Mouse (Mus musculus) embryonic facial prominence, embryonic 11.5 days (tissue): ENCODE measurements around the gene Adrb1. TPM values are rescaled to one million over a fixed set of nuclear protein-coding genes. Genes with fewer than 3 reads are reported as not detected.

Experiments
- ATAC-seq: fragments of 200-750 bp; cut with Nextera tagmentation; replicated peaks from 2 replicates; pipeline ENCODE4 v1.8.0; 2017; ENCODE audit warnings: low read depth; ENCODE audit not compliant: insufficient number of reproducible peaks, low FRiP score, low TSS enrichment
- DNase-seq: peaks from one replicate; pipeline ENCODE4 v3.0.0-alpha.2; 2015; ENCODE audit warnings: low spot score
- H3K27ac ChIP-seq: fragments of 300-500 bp; sonication (generic); replicated peaks from 2 replicates; pipeline ENCODE4 v1.5.1; 2014; ENCODE audit warnings: mild to moderate bottlenecking, low read depth, low read length, control low read depth
- H3K27me3 ChIP-seq: fragments of 300-500 bp; sonication (generic); 2 replicates; pipeline ENCODE4 v1.6.1; 2014; ENCODE audit warnings: mild to moderate bottlenecking, low read length, moderate library complexity, mixed read lengths; ENCODE audit not compliant: control insufficient read depth, insufficient read depth
- H3K36me3 ChIP-seq: fragments of 300-500 bp; sonication (generic); replicated peaks from 2 replicates; pipeline ENCODE4 v1.6.1; 2014; ENCODE audit warnings: low read depth, mild to moderate bottlenecking, low read length, moderate library complexity, mixed read lengths; ENCODE audit not compliant: control insufficient read depth, insufficient read depth
- H3K4me1 ChIP-seq: fragments of 300-500 bp; sonication (generic); 2 replicates; pipeline ENCODE4 v1.6.1; 2014; ENCODE audit warnings: low read length, mixed read lengths; ENCODE audit not compliant: control insufficient read depth, insufficient read depth
- H3K4me2 ChIP-seq: fragments of 300-500 bp; sonication (generic); 2 replicates; pipeline ENCODE4 v1.6.1; 2014; ENCODE audit warnings: low read depth, mild to moderate bottlenecking, control low read depth, low read length, moderate library complexity
- H3K4me3 ChIP-seq: fragments of 300-500 bp; sonication (generic); 2 replicates; pipeline ENCODE4 v1.5.1; 2014; ENCODE audit warnings: low read depth, low read length, control low read depth
- H3K9ac ChIP-seq: fragments of 300-500 bp; sonication (generic); replicated peaks from 2 replicates; pipeline ENCODE4 v1.6.1; 2014; ENCODE audit warnings: mild to moderate bottlenecking, control low read depth, low read length
- H3K9me3 ChIP-seq: fragments of 300-500 bp; sonication (generic); replicated peaks from 2 replicates; pipeline ENCODE4 v1.6.1; 2016; ENCODE audit warnings: mild to moderate bottlenecking, low read length, inconsistent platforms, mixed read lengths; ENCODE audit not compliant: control insufficient read depth
- WGBS: fragments of 180-500 bp; shearing (Covaris S2); extraction: QIAGEN DNeasy Blood & Tissue Kit; methylation state at CpG from one replicate; pipeline ENCODE4 v1.1.7; 2014; 5-methylcytosine and 5-hydroxymethylcytosine counted together
- polyA plus RNA-seq: library from polyadenylated mRNA; unstranded; fragments of >200 nt; fragmentation: Nextera tagmentation; extraction: Ambion mirVana; gene quantifications from 2 replicates; pipeline ENCODE4 v1.2.1, GENCODE M21; 2014

The Adrb1 gene
- polyA plus RNA-seq, 1 experiment from 2014 or later: 0.42 TPM

DNA sequence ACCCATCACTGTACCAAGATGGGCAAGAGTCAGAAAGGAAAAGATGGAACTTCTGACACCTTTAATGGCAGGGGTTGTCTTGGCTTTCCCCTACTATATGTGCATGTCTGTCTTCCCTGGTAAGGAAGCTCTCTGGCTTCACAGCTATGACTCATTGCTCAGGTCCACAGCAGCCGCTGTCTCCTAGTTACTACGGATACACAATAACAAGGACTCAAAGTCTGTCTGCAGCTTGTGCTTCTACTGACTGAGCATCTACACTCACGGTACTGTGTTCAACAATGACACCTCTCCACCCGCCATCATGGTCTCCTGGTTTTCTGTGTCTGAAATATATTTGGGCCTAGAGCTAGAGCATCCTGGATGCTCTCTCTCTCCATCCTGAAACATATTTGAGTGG is 37.7 kb downstream of the Adrb1 start:
- Histone ChIP-seq H3K9me3 (no peaks in the 10 kb centered on the region), H3K27ac (no peak overlapping the region), H3K27me3 (no peaks in the 10 kb centered on the region), H3K36me3 (no peaks in the 10 kb centered on the region), H3K4me2 (no peak overlapping the region), H3K4me1 (no peaks in the 10 kb centered on the region), H3K4me3 (no peak overlapping the region), H3K9ac (no peak overlapping the region)
- no peak for DNase-seq
- 96% methylated on average over 4 of the region's 4 CpGs for WGBS
- no peak for ATAC-seq

- Histone ChIP-seq H3K4me2 (no peak overlapping the region), H3K4me3 (no peak overlapping the region), H3K27me3 (no peaks in the 10 kb centered on the region), H3K9ac (no peak overlapping the region), H3K4me1 (no peaks in the 10 kb centered on the region), H3K9me3 (no peaks in the 10 kb centered on the region), H3K36me3 (no peaks in the 10 kb centered on the region), H3K27ac (no peak overlapping the region)
- DNase-seq: no peak
- WGBS: 87% methylated on average over 8 of the region's 8 CpGs
- no peak for ATAC-seq
Observed at GRCm38 (mm10) chr19:56760306-56760940, 38.4 kb downstream of the Adrb1 start.

DNA sequence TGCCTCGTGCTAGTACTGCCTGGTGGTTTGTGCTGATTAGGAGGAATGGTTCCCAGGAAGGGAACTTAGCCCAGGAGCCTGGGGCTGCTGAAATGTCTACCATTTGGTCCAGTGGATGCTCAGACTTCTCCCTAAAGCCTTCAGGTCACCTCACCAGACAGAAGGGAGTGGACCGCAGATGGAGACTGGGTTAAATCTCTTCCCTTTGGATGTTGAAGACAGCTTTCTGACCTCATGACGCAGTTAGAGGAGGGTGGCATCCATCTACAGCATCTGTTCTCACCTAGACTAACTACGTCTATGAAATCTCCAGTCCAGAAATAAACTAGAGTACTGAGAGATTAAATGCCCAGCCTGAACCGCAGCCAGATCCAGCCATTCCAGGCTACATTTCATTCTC is 39.1 kb downstream of the Adrb1 start:
- no peak overlapping the region for H3K9ac ChIP-seq
- H3K27ac ChIP-seq: no peak overlapping the region
- H3K4me3 ChIP-seq: no peak overlapping the region
- no peaks in the 10 kb centered on the region for H3K36me3 ChIP-seq
- ATAC-seq: no peak
- DNase-seq: no peak
- H3K4me2 ChIP-seq: no peak overlapping the region
- H3K4me1 ChIP-seq: no peaks in the 10 kb centered on the region
- WGBS: 91% methylated on average over 5 of the region's 5 CpGs
- no peaks in the 10 kb centered on the region for H3K9me3 ChIP-seq
- no peaks in the 10 kb centered on the region for H3K27me3 ChIP-seq

DNA sequence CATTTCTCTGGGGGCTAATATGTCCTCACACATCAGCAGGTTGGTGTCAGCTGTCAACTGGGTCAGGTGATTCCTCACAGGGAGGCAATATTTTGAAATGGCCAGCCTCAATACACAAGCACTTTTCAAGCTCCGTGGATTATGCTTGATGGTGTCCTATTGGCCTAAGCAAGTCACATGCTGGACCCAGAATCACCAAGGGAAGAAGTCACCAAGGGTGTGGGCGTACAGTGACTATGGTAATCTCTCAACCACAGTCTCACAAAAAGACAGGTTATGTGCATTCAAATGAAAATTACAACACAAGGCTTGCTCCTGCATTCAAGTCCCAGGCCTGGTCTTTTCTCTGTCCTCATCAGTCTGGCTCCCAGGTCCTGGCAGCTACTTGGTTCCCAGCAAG is 39.7 kb downstream of the Adrb1 start:
- no peak overlapping the region for H3K27ac ChIP-seq
- no peaks in the 10 kb centered on the region for H3K9me3 ChIP-seq
- no peak overlapping the region for H3K4me3 ChIP-seq
- DNase-seq (no peak), ATAC-seq (no peak)
- WGBS: 95% methylated on average over 2 of the region's 2 CpGs
- no peaks in the 10 kb centered on the region for H3K4me1 ChIP-seq
- H3K36me3 ChIP-seq: no peaks in the 10 kb centered on the region
- H3K9ac ChIP-seq: no peak overlapping the region
- no peaks in the 10 kb centered on the region for H3K27me3 ChIP-seq
- H3K4me2 ChIP-seq: no peak overlapping the region

DNA sequence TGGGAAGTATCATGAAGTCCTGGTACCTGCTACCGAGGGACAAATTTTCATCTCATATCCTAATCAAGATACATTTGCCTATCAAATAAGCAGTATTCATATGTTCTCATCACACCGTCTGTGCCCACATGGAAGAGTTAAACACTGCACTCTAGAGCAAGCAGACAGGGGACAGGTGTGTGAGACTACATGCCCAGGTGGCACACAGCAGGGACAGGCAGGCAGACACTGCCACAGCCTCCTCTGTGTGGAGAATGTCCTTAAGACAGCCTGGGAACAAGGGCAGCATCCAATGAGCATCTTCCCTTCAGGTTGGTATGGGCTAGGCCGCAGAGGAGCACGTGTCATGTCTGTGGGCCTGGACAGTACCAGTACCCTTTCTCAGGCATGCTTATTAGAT is 40.7 kb downstream of the Adrb1 start:
- Histone ChIP-seq H3K4me3 (no peak overlapping the region), H3K9me3 (no peaks in the 10 kb centered on the region), H3K36me3 (no peaks in the 10 kb centered on the region), H3K4me2 (no peak overlapping the region), H3K27me3 (no peaks in the 10 kb centered on the region), H3K4me1 (no peaks in the 10 kb centered on the region), H3K9ac (no peak overlapping the region), H3K27ac (no peak overlapping the region)
- DNase-seq: no peak
- ATAC-seq: no peak
- 93% methylated on average over 4 of the region's 4 CpGs for WGBS

DNA sequence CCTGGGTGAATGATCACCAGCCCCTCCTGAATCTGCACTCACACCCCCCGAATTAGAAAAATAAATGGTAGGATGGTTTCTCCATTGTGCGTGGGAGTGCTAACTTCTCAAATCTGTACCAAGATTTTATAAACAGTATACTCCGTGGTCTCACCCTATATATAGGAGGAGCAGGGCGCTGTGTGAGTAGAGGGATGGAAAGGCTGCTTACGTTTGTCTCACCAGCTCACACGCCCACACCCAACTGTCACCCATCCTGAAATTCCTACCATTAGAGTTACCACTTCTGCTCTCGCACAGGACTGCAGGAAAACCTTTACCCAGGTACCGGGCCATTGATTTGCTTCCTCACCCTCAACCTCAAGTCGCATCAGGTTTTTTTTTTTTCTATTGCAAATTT is 47.0 kb downstream of the Adrb1 start:
- Histone ChIP-seq H3K27ac (no peak overlapping the region), H3K9me3 (no peaks in the 10 kb centered on the region), H3K4me1 (no peaks in the 10 kb centered on the region), H3K27me3 (no peaks in the 10 kb centered on the region), H3K4me3 (no peak overlapping the region), H3K4me2 (no peak overlapping the region), H3K9ac (no peak overlapping the region), H3K36me3 (no peaks in the 10 kb centered on the region)
- WGBS: 93% methylated on average over 9 of the region's 9 CpGs
- ATAC-seq (no peak), DNase-seq (no peak)

GRCm38 (mm10) chr19:56772158-56772557 is 50.2 kb downstream of the Adrb1 start:
- no peaks in the 10 kb centered on the region for H3K9me3 ChIP-seq
- 82% methylated on average over 7 of the region's 7 CpGs for WGBS
- ATAC-seq: no peak
- H3K36me3 ChIP-seq: no peaks in the 10 kb centered on the region
- H3K27me3 ChIP-seq: 0 out of 2 replicates have a peak, but pooled peaks cover 4% of the 10 kb centered on the region
- H3K9ac ChIP-seq: no peak overlapping the region
- H3K4me1 ChIP-seq: 0 out of 2 replicates have a peak, but pooled peaks cover 2% of the 10 kb centered on the region
- H3K4me2 ChIP-seq: no peak overlapping the region
- H3K27ac ChIP-seq: no peak overlapping the region
- no peak for DNase-seq
- no peak overlapping the region for H3K4me3 ChIP-seq

- Histone ChIP-seq H3K9ac (no peak overlapping the region), H3K4me2 (no peak overlapping the region), H3K4me3 (no peak overlapping the region), H3K9me3 (no peaks in the 10 kb centered on the region), H3K4me1 (0 out of 2 replicates have a peak, but pooled peaks cover 2% of the 10 kb centered on the region), H3K27me3 (0 out of 2 replicates have a peak, but pooled peaks cover 4% of the 10 kb centered on the region), H3K36me3 (no peaks in the 10 kb centered on the region), H3K27ac (no peak overlapping the region)
- DNase-seq: no peak
- WGBS: 57% methylated on average over 10 of the region's 10 CpGs
- no peak for ATAC-seq
Observed at GRCm38 (mm10) chr19:56773393-56773971, 51.5 kb downstream of the Adrb1 start.
